Mouse (Mus musculus) lung, postnatal 0 days (tissue): ENCODE measurements around the gene Gli3.

Source experiments
- CTCF ChIP-seq: IDR thresholded peaks from 2 replicates; pipeline ENCODE4 v1.5.1; 2016; ENCODE audit warnings: antibody characterized with exemption, mild to moderate bottlenecking
- EP300 ChIP-seq: IDR thresholded peaks from 2 replicates; pipeline ENCODE4 v1.6.1; 2016; ENCODE audit warnings: antibody characterized with exemption, mild to moderate bottlenecking, control low read depth

DNA sequence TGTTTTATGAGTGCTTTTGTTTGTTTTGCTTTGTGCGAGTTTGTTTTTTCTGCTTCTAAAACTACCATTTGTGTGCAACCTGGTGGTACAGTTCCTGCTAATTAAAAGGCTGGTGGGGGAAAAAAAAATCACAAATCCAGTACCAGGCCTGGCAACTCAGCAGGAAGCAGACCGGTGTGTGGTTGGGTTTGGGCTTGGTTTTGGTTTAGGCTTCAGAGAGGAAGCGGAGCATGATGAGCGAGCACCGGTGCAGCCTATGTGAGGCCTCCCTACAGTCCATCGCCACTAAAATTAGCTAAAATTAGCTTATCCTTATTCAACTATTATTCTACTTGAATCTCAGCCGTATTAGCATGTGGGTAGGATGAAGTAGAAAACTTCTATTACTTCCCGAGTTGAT is 241.6 kb downstream of the Gli3 start:
- TF ChIP-seq CTCF (no peak), EP300 (no peak)
